Mouse (Mus musculus) heart, postnatal 10 days (tissue): ENCODE measurements at regions not wholly inside any gene's neighbourhood (a gene's known extent, or its start where the extent isn't known, plus 50 kb on each side); places are given as distances from the start of the nearest gene placed in this dataset.

ENCODE experiments used
- DNase-seq, 2 experiments: peaks; one replicate each; pipeline ENCODE4 v3.0.0; 2021
- intact Hi-C: fragments of 180-260 bp; cut with DNase I; formaldehyde crosslinking; loops from one replicate; pipeline ENCODE4 v1.15.1; 2025

DNA sequence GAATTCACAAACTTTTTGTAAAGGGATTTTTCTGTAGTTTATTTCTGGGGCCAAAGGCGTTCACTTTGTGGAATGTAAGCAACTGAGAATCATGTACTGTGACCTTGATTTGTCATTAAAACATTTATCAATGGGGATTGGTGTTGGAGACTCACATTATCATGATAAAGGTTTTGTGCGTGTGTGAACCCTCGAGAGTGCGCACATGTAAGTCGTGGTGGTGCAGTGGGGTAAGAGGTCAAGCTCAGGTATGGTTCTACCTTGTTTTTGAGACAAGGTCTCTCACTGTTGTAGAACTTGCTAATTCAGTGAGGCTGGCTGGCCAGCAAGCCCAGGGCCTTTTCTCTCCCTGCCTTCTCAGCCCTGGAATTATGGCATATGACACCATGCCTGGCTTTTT is 280.4 kb downstream of the Rps24 start:
- no peak for DNase-seq
- intact Hi-C loops, result loop anchor here (2.0 kb wide), 1 partner anchor 53 kb away; no protein-coding TSS in a partner anchor

DNA sequence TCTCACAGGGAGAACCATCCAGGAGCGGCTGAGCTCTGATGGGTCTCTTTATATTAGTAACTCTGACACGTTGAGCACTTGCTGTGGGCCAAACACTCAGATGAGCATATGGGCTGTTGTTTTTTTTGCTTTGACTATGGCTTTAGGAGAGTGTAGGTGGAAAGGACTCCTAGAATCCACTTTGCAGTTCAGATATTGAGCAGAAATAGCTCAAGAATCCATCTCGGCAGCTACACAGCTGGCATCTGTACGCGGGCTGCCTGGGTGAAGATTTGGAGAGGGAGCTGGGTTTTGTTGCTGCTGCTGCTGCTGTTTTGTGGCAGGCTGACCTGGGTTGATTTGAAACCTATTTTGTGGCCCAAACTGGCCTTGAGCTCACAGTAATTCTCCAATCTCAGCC is 281.0 kb downstream of the Rps24 start:
- intact Hi-C loops, result loop anchor here (2.0 kb wide), 1 partner anchor 53 kb away; no protein-coding TSS in a partner anchor
- DNase-seq, result no peak

DNA sequence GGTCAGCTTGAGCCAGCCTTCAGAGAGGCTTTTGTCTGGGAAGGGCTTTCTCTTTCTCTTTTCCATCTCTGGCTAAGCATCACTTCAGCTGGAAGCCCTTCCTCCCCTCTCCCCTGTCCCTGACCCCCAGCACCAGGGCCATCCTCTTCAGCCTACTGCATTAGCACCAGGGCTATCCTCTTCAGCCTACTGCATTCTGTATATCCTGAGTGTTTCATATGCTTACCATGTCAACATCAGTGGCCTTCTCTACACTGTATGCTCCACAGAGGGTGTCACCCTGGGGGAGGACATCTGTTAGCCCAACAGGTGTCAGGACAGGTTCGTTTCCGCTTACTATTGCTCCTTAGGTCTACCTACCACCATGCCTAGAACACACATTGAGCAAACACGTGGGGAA is 282.5 kb downstream of the Rps24 start:
- intact Hi-C loops, result no loop called here
- no peak for DNase-seq

DNA sequence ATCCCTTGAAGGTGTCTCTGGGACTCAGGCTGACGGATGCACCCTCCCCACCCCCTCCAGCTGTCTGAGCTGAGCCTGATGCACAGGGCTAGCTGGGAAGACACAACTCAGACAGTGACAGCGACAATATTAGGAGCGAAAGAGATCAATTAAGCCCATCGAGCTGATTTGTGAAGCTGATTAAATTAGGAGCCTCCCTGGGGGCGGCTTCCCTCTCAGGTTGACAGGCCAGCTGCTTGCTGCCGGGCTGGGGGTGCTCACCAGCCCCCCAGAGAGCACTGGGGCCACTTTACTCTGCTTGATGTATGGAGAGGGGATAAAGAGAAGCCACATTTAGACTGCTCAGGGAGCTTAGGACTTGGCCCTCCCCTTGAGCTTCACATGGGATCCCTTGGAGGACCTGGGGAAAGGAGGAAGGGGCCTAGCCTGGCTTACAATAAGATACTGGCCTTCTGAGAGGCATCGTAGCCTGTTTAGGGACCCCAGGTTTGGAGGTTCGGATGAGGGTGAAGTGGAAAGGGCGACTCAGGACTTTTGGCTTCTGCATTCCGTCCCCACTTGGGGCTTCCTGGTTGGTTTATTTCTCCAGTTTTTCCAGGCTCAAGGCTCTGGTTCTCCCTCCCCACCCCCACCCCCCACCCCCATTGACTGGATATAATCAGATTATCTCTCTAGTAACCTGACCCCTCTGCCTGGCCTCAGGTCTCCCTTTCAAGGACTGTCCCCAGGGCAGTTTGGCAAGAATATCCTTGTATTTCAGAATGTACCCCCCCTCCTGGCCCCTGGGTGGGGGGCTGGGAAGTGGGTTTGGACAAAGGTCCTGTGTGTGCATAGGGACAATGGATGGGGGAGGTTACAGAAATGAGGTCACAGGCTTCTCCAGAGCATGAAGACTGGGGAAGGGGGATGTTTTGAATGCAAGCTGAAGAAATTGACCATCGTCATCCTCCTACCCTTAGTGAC is 283.4 kb downstream of the Rps24 start:
- DNase-seq, result no peak
- intact Hi-C loops, result loop anchor here (10.0 kb wide), 1 partner anchor 795 kb away; no protein-coding TSS in a partner anchor

DNA sequence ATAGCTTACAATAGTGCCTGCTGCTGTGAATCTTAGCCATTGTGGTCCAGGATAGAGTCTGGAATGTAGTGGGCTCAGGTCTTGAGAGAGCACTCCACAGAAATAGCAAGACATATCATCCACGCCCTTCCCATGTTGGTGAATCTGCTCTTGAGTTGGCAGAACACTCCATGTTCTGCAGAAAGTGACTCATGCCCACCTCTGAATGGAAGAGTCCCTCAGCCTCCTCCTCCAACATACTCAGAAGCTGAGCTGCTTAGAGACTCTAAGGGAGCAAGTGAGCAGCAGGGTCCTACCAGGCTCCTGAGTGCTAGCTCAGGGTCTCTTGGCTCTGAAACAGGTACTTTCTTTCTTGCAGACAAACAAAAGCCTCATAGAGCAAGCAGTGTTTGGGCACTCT is 284.7 kb downstream of the Rps24 start:
- intact Hi-C loops, result loop anchor here (10.0 kb wide), 1 partner anchor 793 kb away; no protein-coding TSS in a partner anchor
- no peak for DNase-seq

DNA sequence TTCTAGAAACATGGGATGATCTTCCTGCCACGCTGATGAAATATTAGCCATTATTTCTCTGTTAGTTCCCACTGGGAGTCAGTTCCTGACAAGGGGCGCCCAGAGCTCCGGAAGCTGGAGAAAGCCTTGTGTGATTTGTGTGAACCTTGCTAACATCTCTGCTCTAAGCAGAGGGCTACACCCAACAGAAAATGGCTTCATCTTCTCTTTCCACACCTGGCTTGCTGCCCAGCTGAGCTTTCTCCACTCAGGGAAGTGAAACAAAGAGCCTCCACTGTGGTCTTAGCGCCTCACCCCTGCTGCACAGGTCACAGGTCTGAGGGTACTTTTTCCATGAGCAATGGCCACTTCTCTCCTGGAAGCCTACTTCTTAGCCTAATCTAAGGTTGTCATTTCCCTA is 285.2 kb downstream of the Rps24 start:
- no peak for DNase-seq
- intact Hi-C loops, result loop anchor here (10.0 kb wide), 1 partner anchor 793 kb away; no protein-coding TSS in a partner anchor

DNA sequence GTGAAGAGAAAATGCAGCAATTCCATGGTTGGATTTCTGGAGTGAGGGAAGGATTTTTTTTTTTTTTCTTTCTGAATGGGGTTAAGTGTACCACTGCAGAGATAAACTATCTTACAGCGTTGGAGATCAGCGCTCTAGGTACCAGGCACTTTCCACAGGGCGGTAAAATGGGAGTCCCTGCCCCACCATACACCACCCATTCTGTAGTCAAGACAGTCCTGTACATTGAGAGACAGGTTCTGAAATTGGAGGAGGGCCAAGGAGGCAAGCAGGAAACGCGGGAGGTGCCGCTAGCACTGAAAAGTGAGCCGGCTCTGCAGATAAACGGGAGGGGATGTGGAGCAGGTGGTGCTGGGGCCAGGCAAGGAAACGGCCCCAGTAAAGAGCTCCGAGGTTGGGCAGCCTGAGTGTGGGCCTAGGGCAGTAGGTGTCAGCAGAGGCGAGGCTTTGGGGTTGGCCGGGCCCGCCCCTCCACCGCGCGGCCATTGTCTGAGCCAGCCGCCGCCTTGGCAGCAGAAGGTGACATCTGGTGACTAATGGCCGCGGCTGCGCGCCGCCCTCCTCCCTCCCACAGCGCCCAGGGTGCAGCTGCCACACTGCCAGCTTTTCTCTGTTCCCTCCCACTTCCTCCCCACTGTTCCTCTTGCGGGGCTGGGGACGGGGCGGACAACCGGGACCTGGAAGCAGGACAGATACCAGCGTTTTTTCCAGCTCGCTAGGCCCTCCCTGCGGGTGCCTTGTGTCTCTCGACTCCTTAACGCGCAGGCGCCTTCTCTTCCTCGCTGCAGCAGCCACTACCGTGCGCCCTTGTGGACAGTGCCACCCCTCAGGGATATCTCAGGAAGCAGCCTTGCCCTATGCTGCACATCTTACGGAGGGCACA is 292.1 kb downstream of the Rps24 start:
- intact Hi-C loops, result loop anchor here (1.0 to 10.0 kb wide), 4 partner anchors 277 to 786 kb away; partner anchors contain the start of gene Zmiz1

DNA sequence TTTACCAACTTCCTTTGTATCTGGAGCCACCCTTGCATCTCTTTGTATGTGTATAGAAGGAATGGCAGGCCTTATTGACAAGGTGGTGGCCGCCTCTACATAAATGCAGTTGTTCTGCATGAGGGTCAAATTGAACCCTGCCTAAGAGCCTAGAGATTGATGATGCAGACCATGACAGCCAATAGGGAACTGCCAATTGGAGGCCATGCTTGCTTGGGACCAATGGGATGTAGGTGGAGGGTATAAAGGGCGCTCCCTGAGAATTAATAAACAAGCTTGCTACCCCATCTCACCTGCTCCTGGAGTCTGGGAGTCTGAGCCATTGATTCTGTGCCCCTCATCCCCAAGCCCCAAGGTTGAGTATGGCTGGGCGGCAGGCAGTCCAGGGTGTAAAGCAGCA is 294.7 kb downstream of the Rps24 start:
- no peak for DNase-seq
- intact Hi-C loops, result no loop called here

More for the DNA sequence above, 292.1 kb downstream of the Rps24 start:
- DNase-seq, result peak; percentile 91 to 94

DNA sequence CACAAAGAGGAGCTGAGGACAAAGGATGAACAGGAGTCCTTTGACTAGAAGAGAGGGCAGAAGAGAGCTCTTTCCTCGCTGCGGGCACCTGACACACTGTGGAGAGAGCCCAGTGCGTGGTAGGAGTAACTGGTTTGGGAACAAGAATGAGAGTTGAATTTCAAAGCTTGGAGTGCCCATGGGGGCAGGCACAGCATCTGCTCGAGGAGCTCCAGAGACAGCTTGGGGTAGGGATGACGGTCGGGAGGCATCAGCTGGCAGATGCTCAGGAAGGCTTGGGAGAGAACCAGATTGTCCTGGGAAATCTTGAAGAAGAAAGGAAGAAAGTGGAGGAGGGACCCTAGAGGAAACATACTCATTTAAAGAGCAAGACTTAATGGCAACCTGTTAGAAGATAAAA is 297.0 kb downstream of the Rps24 start:
- DNase-seq, result no peak
- intact Hi-C loops, result no loop called here

DNA sequence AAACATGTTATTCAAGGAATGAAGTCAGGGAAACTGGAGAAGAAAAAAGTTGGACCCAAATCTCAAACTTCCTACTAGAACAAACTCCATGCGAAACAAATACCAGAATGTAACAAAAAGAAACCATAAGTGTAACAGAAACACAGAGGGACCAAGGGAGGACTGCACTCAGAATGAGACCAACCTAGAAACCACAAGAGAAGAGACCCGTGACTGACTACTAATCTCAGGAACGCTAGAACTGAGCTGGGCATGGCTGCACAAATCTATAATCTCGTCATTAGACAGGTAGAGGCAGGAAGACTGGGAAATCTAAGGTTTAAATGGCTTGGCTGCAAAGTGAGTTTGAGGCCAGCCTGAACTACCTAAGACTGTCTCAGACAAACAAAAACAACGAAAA is 298.5 kb downstream of the Rps24 start:
- intact Hi-C loops, result no loop called here
- no peak for DNase-seq

DNA sequence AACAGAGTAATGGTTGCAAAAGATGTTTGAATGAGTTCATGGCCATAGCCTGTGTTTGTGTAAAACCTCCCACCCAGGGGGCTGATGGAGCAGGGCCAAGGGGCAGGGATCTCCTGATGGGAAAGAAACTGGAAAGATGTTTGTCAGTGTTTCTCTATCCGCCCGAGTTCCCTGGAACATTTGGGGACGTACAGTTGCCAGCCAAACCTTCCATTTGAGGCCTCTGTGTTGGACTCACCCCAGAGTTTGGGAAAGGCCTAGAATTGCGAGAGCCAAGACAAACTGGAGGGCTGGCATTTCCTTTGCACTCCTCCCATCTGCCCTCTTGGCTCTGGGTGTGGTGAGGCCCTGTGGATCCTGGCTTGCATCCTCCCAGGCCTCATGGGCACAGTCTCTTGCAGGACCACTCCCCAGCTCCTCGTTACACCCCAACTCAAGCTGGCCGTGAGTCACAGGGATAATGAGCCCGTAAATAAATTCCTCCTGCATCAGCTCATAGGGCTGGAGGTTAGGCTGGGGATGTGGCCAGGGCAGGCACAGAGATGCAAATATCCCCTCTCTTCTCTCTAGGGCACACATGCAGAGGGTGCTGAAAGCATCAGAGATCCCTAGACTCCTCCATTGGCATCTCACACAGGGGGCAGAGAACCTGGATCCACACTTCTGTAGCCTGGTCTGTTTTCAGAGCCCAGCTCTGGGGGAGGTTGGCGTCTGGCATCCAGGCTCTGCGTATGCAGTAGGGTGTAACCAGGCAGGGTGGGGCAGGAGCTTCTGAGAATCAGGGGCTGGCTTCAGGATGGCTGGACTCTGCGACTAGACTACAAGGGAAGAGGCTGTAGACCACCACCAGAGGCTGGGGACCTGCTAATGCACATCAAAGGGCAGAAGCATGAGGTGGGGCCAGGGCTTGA is 306.7 kb downstream of the Rps24 start:
- intact Hi-C loops, result no loop called here
- peak; percentile 64 to 66 for DNase-seq

DNA sequence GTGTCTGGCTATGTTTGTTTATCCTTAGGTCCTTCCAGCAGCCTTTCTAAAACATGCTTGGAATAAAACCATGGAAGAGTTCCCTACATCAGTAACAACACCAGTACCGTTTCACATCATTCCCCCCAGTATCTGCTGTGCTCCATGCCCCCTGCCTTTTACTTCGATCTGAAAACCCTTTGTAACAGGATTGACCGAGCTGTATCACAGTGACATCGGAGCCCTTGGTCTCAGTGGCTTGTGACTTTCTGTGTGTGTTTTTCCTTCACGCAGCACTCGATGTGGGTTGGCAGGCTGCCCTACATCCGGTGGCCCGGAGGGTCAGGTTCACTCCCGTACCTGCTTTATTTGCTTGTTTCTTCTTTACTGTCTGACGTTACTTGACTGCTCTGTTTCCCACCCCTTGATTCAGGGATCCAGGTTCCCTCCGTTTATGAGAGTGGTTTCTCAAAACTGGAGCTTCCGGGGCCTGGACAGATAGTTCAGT is 307.5 kb downstream of the Rps24 start:
- peak in 1 of 2 experiments; percentile 10 for DNase-seq
- intact Hi-C loops, result no loop called here

DNA sequence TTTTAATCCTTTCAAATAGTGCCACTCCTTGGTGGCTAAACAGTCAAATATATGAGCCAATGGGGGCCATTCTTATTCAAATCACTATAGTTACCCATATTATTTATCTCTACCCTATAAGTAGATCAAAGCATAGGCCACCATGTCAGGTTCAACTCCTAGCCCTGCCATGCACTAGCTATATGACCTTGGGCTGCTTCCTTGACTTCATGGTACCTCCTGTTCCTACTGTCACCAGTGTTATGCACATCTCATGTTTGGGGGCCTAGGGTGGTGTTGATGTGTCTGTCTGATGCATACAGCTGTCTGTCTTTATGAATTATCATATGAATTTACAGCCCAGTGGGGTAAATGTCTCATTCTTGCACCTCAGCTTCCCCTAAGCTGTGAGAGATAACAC is 310.6 kb downstream of the Rps24 start:
- intact Hi-C loops, result no loop called here
- no peak for DNase-seq

DNA sequence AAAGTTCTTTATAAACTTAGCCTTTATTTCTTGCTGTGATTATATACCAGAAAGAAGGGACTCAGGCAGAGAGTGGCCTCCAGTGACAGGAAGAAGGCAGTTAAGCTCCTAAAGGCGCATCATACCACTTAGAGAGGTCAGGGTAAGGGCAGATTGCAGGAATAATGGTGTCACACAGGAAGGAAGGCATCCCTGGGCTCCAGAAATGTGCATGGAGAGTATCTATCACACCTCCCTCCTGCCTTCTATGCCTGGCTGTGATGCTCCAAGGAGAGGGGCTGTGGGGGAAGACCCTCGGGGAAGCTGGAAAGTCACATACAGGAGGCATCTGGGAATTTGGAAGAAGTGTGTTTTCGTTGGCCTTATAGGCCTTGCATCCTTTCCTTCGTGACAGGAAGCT is 311.1 kb downstream of the Rps24 start:
- intact Hi-C loops, result no loop called here
- no peak for DNase-seq

DNA sequence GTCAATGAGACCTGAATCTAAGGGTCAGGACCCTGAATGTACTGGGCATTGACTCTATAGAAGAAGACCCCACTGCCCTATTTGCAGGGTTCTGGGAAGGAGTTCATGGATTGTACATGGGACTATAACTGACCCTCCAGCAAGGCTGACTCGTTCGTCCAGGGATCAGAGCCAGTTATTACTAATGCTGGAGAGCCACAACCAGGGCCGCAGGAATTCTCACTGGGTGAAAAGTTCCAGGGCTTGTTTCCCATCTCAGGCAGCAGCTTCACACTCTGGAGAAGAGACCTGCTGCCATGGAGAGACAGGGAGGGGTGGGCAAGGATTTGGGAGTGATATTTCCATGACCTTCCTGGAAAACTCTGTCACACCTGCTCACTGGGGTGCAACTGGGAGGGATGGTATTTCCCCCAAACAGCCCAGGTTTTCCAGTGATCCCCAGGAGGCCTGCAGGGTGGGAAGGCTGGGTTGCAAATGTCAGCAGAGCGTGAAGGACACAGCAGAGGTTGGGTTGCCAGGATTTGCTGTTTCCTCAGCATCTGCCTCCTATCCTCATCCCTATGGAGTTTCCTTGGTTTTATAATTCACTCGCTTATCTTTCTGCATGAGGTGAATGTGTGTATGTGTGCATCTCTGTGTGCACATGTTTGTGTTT is 316.2 kb downstream of the Rps24 start:
- intact Hi-C loops, result no loop called here
- no peak for DNase-seq

DNA sequence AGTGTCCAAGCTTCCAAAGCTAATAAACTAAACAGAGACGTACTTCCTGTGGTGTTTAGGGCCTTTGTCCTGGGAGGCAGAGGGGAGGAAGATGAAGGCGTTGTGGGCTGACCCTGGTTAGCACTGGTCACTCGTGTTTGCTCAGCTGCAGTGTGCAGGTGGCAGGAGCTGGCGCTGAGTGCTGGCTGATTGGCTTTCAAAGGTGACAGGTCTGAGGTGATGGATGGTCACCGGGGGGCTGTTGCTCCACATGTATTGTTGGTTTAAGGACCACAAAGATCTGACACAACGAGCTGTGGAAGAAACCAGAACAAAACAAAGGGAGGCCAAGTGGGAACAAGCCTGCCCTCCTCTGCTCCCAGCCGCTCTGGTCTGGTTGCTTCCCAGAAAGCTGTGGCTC is 320.1 kb downstream of the Rps24 start:
- no peak for DNase-seq
- intact Hi-C loops, result no loop called here

DNA sequence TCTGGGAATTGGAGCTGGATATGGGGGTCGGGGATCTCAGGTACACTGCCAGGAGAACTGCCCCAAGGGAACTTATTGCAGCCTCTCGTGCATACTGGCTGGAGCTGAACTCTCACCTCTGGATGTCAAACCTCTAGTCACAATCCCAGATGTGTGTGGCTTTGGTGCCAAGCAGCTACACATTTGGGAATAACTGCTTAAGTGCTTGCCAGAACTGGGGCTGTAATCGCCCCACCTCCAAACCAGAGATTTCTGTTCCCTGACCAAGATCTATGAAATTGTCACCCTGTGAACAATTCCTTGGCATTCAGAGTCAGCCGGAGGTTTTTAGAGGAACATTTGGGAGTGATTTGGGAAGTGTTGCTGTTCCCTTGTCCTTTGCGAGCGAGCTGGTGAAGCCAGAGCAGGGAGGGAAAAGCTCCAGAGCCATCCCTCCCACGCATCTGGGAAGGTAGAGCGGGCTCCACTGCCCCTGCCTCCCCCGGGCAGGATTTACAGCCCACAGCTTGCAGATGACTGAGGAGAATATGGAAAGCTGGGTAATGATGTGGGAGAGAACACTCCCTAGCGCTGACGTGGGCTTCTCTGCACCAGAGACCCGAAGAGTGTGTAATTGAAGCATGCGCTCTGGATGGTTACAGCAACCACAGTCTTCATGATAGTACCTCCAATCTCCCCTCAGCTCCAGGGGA is 336.1 kb downstream of the Rps24 start:
- intact Hi-C loops, result no loop called here
- peak; percentile 39 to 47 for DNase-seq

DNA sequence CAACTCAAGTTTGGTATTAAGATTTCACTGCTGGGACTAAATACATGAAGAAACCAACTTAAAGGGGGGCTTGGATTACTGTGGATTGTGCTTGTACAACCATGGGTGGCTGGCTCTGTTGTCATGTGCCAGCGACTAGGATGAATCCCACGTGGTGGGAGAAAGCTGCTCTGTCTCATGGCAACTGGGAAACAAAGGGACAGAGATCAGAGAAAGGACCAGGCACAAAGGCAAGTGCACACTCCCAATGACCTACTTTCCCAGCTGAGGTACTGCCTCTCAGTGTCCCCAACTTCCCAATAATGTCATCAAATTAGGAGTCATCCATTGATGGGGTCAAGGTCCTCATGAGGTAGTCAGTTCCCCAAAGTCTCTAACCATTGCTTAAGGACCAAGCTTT is 337.4 kb downstream of the Rps24 start:
- intact Hi-C loops, result no loop called here
- DNase-seq, result no peak
